Mouse (Mus musculus) kidney, adult 2 months (tissue): ENCODE data around the gene Trip11.

ENCODE experiments used
- CTCF ChIP-seq: fragments of 200-500 bp; conservative IDR thresholded peaks from 2 replicates; pipeline ENCODE4 v1.5.1; 2011; ENCODE audit warnings: low read depth, mild to moderate bottlenecking, control low read depth, low read length, moderate library complexity, mixed read lengths; ENCODE audit not compliant: insufficient read depth, insufficient read length
- POLR2A ChIP-seq: fragments of 200-500 bp; IDR thresholded peaks from one replicate; pipeline ENCODE4 v1.6.1; 2011; ENCODE audit warnings: low read depth, low read length, control low read depth

- TF ChIP-seq POLR2A = no peak
- no peak for TF ChIP-seq CTCF
Observed at GRCm38 (mm10) chr12:101818246-101818607, 94.8 kb downstream of the Trip11 start.
